Mouse (Mus musculus) adrenal gland, adult (tissue): ENCODE data around the gene Ttll5.
A peak's percentile ranks its signal among the peaks of the same experiment; 100 is the strongest.

ENCODE experiments used
- DNase-seq, 2 experiments: peaks; one replicate each; pipeline ENCODE4 v3.0.0; 2022 to 2023; ENCODE audit warnings: low spot score in 1 of 2; ENCODE audit not compliant: inconsistent age in 2 of 2

Ttll5 gene

DNA sequence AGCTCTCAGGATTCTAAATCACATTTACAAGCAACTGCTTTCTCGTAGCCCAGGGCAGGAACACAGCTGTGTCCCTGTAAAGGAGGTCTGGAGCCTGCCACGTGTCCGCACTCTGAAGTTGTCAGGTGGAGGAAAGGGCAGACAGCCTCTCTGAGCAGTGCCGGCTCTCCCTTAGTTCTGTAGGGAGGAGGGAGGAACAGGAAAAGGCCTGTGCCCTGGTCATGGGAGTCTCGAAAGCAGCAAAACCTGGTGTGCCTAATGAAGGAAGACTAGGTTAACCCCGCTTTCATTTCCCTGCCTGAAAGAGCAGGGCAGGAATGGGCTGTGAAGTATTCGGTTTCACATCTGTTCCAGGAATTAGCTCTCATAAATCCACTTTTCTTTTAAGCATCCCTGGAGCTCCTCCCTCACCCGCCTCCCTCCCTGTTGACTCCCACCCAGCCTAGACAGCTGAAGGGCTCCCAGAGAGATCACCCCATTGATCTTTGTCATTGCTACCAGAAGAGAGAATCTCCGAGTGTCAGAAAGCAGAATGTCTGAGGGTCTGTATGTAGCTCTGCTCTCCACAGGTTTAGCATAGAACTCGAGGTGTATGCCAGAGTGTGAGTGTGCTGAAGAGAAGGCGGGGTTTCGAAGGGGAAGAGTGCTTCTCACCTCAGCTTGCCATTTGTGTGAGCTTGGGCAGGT lies 212.9 kb downstream of the Ttll5 start:
- DNase-seq: peak; percentile 30 to 56

DNA sequence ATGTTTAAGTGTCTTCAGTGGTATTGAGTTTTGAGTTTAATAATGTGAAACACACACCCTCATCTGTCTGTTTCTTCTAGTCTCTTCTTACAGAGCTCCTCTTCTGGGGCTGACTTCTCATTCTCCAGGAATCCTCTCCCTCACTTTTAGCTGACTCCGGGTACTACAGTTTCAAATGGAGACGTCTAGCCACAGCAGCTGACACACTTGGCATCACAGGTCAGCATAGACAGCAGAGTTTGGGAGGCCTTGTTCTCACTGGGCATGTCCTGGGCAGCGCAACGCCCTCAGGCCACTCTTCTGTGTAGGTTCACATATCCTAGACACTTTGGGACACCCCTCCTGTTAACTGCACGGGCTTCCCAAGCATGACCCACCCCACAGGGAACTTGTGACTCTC lies 214.6 kb downstream of the Ttll5 start:
- DNase-seq: no peak

DNA sequence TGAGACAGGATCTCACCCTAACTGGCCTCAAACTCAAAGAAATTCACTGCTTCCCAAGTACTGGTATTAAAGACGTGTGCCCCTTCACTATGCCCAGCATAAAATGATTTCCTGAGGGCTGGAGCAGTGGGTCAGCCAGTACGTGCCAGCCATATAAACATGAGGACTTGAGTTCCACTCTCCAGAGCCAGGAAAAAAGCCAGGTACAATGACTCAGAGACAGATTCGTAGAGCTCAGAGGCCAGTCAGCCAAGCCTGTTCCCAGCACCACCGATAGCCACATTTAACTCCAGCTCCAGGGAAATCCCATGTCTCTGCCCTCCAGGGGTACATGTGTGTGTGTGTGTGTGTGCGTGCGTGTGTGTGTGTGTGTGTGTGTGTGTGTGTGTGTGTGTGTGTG lies 215.3 kb downstream of the Ttll5 start:
- no peak for DNase-seq

DNA sequence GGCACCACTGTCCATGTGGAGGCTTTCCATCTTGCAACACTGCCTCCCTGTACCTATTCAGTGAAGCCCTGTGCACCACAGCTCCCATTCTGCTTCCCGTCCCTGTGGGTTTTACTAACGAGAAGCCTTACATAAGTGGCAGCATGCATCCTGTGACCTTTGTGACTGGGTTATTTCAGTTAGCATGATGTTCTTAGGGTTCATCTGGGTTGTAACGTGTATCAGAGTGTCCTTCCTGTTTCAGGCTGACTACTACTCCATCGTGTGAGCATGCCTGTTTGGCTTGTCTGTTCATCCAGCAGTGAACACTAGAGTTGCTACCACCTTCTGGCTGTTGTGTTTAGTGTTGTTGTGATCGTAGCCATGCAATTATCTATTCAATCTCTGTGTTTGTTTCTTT lies 221.7 kb downstream of the Ttll5 start:
- no peak for DNase-seq

DNA sequence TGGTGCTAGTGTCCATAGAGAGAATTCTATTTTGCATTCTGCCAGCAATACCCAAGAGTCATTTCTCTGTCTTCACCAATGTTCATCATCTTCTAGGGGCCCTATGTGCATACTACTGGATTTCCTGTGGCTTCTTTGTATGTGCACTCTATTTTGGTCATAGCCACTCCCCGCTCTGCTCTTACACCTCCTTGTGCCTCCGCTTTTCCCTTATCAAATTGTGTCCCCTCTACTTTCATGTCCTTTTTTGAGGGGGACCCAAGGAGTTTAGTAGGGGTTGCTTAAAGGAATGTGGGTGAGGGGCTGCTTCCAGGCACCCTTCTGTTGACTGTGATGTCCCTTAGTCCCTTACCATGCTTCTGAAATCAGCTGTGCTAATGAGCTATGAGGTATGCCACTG lies 222.3 kb downstream of the Ttll5 start:
- DNase-seq: no peak

DNA sequence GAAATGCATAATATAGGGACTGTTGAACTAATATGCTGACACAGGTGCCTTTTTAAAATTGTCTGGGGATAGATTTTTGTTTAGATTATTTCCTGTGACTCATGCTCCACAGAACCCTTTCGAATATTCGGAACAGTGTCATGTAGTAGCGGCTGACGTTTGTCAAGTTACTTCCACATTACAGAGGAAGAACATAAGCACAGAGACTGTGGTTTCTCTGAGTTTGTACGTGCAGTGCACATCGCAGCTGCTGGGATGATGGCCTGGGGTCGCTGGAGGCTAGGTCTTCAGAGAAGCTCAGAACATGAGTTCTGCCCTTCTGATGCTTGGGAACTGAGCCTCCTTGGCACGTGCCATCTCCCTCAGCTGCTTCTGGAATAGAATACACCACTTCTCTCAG lies 222.9 kb downstream of the Ttll5 start:
- no peak for DNase-seq

DNA sequence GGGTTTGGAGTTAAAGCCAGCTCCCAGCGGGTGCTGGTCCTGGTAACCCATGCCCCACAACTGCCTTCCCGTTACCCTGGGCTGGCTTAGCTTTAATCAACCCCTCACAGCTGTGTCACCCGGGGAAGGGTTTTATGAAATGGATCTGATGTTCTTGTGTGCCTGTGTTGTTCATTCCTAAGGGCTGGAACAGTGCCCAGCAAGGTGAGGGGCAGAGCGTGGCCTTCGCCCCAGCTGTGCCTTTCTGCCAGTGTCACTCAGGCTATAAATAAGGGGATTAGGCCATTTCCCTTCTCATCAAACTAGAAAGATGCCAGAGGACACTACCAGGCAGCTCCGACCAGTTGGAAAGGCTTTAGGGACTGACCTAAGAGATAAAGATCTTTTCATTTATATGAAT lies 225.4 kb downstream of the Ttll5 start:
- no peak for DNase-seq

DNA sequence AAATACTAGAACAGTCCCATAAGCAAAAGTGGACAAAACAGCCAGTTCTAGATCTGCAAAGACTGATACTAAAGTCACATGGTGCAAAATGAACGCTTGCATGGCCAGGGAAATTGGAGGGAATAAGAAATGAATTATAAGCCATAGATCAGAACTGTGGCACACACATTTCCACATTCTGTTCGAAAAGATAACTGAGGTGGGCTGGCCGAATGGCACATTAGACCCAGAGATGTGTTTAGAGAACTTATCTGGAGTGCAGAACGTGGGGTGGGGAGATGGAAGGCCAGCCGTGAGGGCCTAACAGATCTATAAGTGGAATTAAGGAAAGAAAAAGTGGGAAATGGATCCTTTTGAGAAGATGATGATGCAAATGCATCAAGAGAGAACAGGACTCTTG lies 227.0 kb downstream of the Ttll5 start:
- DNase-seq: no peak

DNA sequence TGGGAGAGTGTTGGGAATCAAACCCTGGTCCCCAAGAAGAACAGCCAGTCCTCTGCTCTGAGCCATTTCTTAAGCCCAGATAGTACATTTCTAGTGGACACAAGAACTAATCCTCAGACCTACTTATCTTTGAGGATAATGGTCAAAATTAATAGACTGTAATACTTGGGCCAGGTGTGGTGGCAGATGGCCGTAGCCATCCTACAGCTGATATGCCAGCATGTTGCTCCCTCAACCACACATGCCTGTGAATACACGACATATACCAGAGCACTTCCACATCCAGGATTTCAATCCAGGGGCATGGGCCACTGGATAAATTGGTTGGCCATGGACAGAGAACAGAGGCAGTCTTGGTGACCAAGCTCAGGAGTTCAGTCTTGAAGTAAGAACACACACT lies 230.8 kb downstream of the Ttll5 start:
- DNase-seq: no peak

DNA sequence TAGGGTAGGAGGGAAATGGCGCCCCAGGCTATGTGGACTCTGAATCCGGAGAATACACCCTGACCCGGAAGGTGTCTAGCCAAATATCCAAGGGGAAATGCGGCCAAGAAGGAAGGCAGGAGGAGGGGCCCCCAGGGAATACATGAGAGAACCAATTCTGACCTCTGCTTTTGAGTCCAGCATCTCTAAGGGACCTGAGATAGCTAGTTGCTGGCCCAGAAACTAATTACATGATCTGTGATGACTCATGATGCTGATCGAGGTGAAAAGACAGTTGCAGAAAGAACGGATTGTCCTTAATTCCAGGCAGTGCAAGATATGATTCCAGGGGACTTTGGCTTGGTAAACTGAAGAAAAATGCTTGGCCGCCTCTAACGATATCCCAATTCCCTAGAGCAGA lies 232.5 kb downstream of the Ttll5 start:
- peak; percentile 31 to 39 for DNase-seq

DNA sequence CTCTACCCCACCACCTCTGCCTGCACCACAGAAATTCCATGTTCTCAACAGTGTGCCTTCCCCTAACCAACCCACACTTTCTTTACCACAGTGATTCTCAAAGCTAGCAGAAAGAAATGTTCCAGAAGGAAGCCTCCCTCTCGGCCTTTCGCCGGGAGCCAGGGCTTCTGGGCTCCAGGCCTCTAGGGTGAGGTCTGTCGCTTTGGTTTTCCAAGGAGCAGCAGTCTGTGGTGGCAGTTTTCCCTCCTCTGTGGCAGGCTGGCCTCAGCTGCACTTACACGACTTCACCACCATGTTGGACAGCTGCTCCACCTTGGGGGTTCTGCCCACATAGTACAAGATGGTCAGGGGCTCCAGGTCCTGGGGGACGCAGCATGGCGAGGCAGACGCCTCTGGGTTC lies 233.1 kb downstream of the Ttll5 start:
- DNase-seq: no peak

DNA sequence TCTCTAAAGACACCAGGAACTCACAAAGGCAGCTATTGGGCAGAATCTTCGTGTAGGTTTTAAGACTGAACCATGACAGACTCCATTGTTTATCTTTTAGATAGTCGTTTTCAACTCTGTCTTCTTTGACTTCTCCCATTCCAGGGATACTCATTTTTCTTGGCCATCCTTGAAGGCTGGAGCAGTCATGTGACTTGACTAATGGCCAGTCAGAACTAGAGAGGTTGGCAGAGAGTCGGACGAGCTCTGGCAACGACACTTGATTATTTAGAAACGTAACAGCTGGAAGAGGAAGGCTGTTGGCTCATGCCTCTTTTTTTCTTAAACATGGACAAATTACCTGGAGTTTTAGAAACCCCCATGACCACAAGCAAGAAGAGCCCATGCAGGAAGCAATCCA lies 234.9 kb downstream of the Ttll5 start:
- DNase-seq: peak in 1 of 2 experiments; percentile 59

DNA sequence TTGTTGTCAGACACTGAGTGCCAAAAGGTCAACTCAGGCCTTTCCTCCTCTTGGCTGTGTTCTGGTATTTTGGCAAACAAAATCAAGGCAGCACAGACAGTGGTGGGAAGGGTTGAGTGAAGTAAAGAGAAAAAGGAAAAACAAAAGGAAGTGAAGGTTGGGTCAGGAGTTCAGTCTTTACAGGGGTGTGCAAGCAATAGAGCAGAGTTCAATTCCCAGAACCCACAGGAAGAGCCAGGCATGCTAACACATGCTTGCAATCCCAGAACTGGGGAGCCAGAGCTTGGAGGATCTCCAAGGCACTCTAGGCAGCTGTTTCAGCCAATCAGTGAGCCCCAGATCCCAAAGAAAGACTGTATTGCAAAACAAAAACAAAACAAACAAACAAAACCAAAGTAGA lies 240.3 kb downstream of the Ttll5 start:
- no peak for DNase-seq

DNA sequence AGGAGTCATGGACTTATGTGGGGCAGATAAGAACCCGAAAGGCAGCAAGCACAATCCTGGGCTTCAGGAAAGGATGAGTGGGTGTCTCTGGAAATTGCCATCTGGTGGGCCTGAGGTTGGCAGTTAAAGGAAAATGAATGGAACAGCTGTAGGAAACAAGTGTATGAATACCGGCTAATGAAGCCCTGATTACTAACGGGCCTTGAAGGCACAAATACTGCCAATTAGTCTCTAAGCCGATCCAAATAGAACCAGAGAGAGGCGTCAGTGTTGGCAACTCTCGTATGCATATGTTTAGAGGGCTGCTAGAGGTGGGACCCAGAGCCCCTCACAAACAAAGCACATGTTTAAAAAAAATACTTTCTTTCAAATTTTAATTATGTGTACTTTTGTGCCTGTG lies 247.0 kb downstream of the Ttll5 start:
- DNase-seq: no peak

DNA sequence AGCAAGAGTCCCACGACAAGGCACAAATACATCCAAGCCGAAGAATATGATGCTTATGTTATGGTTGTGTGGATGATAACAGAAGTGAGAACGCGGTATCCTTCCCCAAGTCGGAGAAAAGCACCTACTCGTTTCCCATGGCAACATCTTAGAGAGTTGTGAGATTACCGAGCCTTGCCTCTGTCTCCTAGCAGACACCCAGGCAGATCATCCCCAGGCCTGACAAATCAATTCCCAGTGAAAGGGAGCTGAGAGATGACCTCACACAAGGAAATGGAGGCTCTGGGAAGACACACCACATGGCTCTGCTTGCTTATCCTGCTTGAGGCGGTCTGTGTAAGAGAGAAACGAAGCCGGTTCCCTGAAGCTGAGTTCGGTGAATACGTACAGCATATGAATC lies 250.2 kb downstream of the Ttll5 start:
- DNase-seq: no peak

DNA sequence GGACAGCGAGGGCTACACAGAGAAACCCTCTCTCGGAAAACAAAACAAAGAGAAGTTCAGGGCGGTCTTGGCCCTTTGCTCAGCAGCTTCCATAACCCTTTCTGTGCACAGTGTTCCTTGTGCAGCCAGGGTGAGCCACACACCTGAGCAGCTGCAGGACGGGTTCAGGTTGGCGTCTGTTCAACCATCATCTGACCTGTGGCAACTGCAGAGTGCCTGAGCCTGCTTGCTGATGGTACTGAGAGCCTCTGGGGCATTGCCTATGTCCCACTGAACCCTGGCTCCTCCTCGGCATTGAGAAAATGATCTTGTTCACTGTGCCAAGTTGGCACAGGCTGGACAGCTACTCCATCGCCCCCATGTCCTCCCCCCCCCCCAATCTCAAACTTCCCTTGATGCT lies 250.9 kb downstream of the Ttll5 start:
- DNase-seq: no peak

DNA sequence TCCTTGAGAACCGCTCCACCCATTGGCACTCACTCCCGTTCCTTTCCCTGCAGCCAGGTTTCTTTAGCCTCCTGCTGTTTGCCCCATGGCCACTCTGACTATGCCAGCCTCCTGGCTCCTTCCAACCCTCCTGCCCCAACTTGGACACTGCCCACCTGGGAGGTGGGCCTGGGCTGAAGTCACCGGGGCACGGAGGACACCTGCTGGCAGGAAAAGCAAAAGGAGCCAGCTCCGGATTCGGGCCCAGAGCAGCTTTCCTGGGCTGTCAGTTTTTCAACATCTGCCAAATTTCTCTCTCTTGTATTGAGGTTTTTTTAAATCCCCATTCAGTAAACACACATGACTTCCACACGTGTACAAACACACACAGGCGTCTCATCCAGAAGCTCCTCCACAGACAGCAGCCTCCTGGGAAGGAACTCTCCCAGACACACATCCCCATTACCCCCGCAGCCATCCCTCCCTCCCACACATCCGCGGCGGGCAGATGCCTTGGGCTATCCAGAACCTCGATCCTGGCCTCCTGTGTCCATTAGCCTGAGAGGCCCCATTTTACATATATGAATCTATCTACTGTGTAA lies 252.0 kb downstream of the Ttll5 start:
- peak in 1 of 2 experiments; percentile 61 for DNase-seq

DNA sequence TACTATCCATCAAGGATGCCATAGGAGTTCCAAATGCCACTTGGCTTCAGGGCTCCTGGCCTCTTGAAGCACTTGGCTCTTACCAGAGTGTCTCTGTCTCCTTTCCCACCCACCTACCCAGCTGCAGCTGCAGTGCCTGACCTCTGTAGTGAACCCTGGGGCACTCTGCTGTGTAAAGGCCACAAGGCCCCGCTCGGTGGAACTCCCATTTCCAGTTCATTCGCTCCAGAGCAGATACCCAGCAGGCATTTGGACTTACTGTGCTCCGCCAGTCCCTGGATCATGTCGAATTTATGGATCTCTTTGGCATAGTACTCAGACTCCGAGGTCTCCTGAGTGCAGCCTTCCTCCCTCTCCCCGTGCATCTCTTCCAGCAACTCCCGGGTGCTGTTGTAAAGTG lies 252.9 kb downstream of the Ttll5 start:
- DNase-seq: peak in 1 of 2 experiments; percentile 50

DNA sequence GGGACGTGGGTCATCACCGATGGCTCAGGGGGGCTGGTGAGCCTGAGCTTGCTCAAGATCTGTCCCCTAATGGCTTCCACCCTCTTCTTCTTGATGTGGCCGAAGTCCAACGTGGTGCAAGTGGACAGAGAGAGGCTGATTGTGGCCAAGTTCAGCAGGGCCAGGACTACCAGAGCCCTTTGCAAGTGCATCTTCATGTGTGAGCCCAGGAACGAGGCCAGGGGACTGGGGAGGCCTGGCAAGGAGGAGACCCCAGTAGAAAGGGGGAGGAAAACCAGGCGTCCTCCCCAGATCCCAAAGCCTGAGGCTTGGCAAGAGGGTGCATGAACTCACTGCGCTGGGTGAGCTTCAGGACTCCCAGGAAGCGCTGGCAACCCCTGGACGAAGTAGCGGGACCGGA lies 253.3 kb downstream of the Ttll5 start:
- peak in 1 of 2 experiments; percentile 45 for DNase-seq

DNA sequence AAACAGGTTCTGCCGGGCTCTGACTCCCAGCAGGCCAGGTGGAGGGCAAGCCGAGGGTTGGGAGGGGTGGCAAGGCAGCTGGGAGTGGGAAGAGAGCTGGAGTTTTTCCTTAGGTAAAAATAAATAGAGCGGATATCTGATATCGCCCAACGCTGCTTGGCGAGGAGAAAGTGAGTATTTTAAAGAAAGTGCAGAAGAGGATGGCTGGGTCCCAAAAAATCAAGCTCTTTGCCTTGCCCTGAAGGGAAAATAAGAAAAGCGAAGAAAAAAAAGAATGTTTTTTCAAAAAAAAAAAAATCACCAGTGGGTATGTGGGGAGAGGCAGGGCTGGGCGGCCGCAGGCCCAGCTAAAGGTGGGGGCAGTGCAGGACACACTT lies 253.7 kb downstream of the Ttll5 start:
- DNase-seq: no peak

DNA sequence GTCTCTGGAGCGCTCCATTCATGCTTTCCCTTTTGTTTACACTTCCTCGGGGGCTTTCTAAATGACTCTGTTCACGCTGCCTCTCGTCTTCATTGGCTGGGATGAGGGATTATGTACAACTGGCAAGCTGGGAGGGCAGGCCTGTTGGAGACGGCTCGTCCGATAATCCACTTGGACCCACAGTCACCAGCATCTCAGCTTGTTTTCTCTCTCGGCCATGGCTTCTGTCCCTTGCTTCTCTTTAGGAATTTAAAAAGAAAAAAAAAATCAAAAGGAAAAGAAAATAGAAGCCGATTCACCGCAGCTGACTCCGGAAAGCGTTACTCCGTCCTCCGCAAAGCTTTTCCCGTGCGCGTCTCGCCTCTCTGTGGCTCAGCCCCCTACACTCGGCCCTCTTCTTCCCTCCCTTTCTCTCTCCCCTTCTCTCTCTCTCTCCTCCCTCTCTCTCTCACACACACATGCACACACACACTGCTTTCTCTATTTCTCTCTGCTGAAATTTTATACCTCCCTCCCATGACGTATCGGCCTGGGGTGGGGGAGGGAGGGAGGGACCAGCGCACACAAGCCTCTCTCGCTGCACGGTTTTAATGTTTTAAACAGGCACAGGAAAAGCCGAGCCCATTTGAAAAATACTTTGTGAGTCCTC lies 254.2 kb downstream of the Ttll5 start, which contains the start of gene Tgfb3:
Gene Tgfb3 (minus strand): TSS at position 489 of the 649 bp plus-strand sequence.
- DNase-seq: peak; percentile 61 to 89

DNA sequence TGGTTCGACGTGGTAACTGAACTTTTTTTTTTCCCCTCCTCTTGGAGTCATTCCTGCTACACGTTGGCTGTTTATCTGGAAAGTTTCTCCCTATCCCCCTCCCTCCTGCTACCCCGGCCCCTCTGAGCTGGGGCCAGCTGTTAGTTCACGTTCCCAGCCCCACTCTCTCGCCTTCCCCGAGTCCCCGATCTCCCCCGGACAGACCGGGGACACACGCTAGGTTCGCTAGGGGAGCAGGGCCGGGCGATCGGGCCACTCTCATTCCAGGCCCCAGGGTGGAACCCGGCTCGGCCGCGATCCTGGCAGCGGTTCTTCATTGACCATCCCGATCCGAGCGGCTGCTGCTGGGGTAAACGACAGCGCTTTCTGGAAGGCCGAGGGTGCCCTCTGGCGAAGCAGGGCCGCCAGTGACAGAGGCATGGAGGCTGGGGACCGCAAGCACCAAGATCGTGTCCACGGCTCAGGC lies 254.8 kb downstream of the Ttll5 start:
- DNase-seq: peak; percentile 94 to 98
